Mouse (Mus musculus) liver, adult (tissue): ENCODE results near the gene Dsn1.
A peak's percentile ranks its signal among the peaks of the same experiment; 100 is the strongest.

Source experiments
- GATA4 ChIP-seq: IDR thresholded peaks from 2 replicates; pipeline ENCODE4 v1.6.1; 2014; ENCODE audit warnings: mild to moderate bottlenecking, low read length; ENCODE audit not compliant: insufficient replicate concordance

Dsn1 gene

GRCm38 (mm10) chr2:156996576-156996975, 10.4 kb downstream of the Dsn1 start:
- no peak for TF ChIP-seq GATA4

- TF ChIP-seq GATA4, result no peak
These were observed 15.3 kb downstream of the Dsn1 start, which contains the start of gene Ndrg3 for GRCm38 (mm10) chr2:156991470-156992319. Gene Ndrg3 (minus strand): TSS chr2:156992056.

GRCm38 (mm10) chr2:156990727-156991431, 16.1 kb downstream of the Dsn1 start:
- peak; percentile 76; the same call in 1 of the 2 replicates for TF ChIP-seq GATA4

- no peak for TF ChIP-seq GATA4
These were observed 19.6 kb downstream of the Dsn1 start for GRCm38 (mm10) chr2:156987316-156987715.

GRCm38 (mm10) chr2:156982864-156983263, 24.1 kb downstream of the Dsn1 start:
- no peak for TF ChIP-seq GATA4

- TF ChIP-seq GATA4, result no peak
These were observed 25.7 kb downstream of the Dsn1 start for GRCm38 (mm10) chr2:156981291-156981690.

- TF ChIP-seq GATA4, result no peak
These were observed 26.9 kb downstream of the Dsn1 start for GRCm38 (mm10) chr2:156980059-156980458.

- TF ChIP-seq GATA4, result no peak
These were observed 30.2 kb downstream of the Dsn1 start for GRCm38 (mm10) chr2:156976711-156977110.

- 0 out of 2 replicates have a peak, but pooled peaks have one; percentile 12 for TF ChIP-seq GATA4
These were observed 32.0 kb downstream of the Dsn1 start for GRCm38 (mm10) chr2:156974967-156975366.

- no peak for TF ChIP-seq GATA4
These were observed 33.4 kb downstream of the Dsn1 start for GRCm38 (mm10) chr2:156973316-156974100.

GRCm38 (mm10) chr2:156970253-156970652, 36.7 kb downstream of the Dsn1 start:
- TF ChIP-seq GATA4, result no peak

- no peak for TF ChIP-seq GATA4
These were observed 38.5 kb downstream of the Dsn1 start for GRCm38 (mm10) chr2:156968501-156968900.

GRCm38 (mm10) chr2:156967388-156967787, 39.6 kb downstream of the Dsn1 start:
- no peak for TF ChIP-seq GATA4

GRCm38 (mm10) chr2:156963891-156964290, 43.1 kb downstream of the Dsn1 start:
- no peak for TF ChIP-seq GATA4
